Mouse (Mus musculus) lung, embryonic 14.5 days (tissue): Measurements from ENCODE around the gene Mfsd12. TPM values are rescaled to one million over a fixed set of nuclear protein-coding genes. Genes with fewer than 3 reads are reported as not detected.
A peak's percentile ranks its signal among the peaks of the same experiment; 100 is the strongest.

ENCODE experiments used
- ATAC-seq: fragments of 200-750 bp; cut with Nextera tagmentation; 2 replicates; pipeline ENCODE4 v1.8.0; 2017; ENCODE audit warnings: mild to moderate bottlenecking, moderate TSS enrichment, moderate library complexity; ENCODE audit not compliant: insufficient read depth
- DNase-seq: peaks from one replicate; pipeline ENCODE4 v3.0.0-alpha.2; 2015
- H3K27ac ChIP-seq: fragments of 300-500 bp; sonication (generic); 2 replicates; pipeline ENCODE4 v1.5.1; 2014; ENCODE audit warnings: low read depth, mild to moderate bottlenecking, moderate library complexity
- H3K27me3 ChIP-seq: fragments of 300-500 bp; sonication (generic); 2 replicates; pipeline ENCODE4 v1.6.1; 2014; ENCODE audit warnings: low read length, control low read depth; ENCODE audit not compliant: insufficient read depth
- H3K36me3 ChIP-seq: fragments of 300-500 bp; sonication (generic); 2 replicates; pipeline ENCODE4 v1.6.1; 2014; ENCODE audit warnings: control low read depth; ENCODE audit not compliant: insufficient read depth
- H3K4me1 ChIP-seq: fragments of 300-500 bp; sonication (generic); 2 replicates; pipeline ENCODE4 v1.6.1; 2014; ENCODE audit warnings: antibody characterized with exemption, control low read depth; ENCODE audit not compliant: insufficient read depth
- H3K4me2 ChIP-seq: fragments of 300-500 bp; sonication (generic); 2 replicates; pipeline ENCODE4 v1.6.1; 2014; ENCODE audit warnings: mild to moderate bottlenecking
- H3K4me3 ChIP-seq: fragments of 300-500 bp; sonication (generic); 2 replicates; pipeline ENCODE4 v1.5.1; 2014; ENCODE audit warnings: low read depth, low read length
- H3K9ac ChIP-seq: fragments of 300-500 bp; sonication (generic); 2 replicates; pipeline ENCODE4 v1.6.1; 2014
- H3K9me3 ChIP-seq: fragments of 300-500 bp; sonication (generic); 2 replicates; pipeline ENCODE4 v1.6.1; 2016; ENCODE audit warnings: low read depth, low read length, control low read depth
- CTCF ChIP-seq: IDR thresholded peaks from 2 replicates; pipeline ENCODE4 v1.5.1; 2016; ENCODE audit warnings: antibody characterized with exemption, low read depth
- WGBS: fragments of 180-500 bp; shearing (Covaris S2); extraction: QIAGEN DNeasy Blood & Tissue Kit; methylation state at CpG from one replicate; pipeline ENCODE4 v1.1.7; 2014; 5-methylcytosine and 5-hydroxymethylcytosine counted together
- polyA plus RNA-seq: library from polyadenylated mRNA; unstranded; fragments of >200 nt; fragmentation: Nextera tagmentation; extraction: Ambion mirVana; gene quantifications from 2 replicates; pipeline ENCODE4 v1.2.1, GENCODE M21; 2014

The Mfsd12 gene
- polyA plus RNA-seq, 1 experiment from 2014 or later = 7.7 TPM

DNA sequence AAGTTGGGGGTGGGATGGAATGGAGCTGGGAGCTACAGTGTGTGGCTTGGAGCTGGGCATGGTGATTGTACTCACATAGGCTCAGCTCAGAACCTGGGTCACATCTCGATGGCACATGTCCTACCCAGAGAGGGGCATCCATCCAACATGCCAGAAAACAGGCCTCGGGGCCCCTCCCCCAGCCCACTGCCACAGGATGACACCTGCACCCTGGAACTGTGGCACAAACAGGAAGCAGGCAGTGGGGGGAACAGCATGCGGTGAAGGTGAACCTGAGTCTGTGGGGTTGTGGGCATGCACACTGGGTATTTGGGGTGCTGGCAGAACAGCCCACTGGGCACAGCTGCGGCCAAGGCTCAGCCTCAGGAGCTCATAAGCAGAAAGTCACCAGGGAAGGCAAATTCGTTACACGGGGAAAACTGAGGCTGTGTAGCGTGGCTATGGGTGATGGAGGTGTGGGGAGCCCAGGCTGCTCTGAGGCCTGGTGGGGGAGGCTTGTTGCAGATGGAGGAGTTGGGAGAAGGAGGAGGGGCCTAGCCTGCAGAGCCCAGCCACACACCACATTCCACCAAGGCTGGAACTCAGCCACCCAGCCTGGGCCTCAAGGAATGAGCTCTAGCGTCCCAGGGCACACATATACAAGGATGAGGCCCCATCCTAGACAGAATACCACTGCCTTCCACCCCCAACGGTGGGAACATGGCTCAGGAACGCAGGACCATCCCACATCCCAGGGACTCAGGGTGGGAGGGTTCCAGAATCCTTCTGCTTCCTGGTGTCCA is 27.9 kb upstream of the Mfsd12 start:
- peak; percentile 93 for DNase-seq
- 44% methylated on average over 10 of the region's 10 CpGs for WGBS
- no peaks in the 10 kb centered on the region for H3K9me3 ChIP-seq
- H3K27ac ChIP-seq = peak overlapping the region; percentile 95
- H3K4me1 ChIP-seq = peaks cover 30% of the 10 kb centered on the region
- peak overlapping the region; percentile 13; the same call in 1 of the 2 replicates for H3K9ac ChIP-seq
- no peak for TF ChIP-seq CTCF
- ATAC-seq = peak; percentile 81
- peaks cover 11% of the 10 kb centered on the region for H3K27me3 ChIP-seq
- peak overlapping the region; percentile 19 for H3K4me3 ChIP-seq
- peaks cover 27% of the 10 kb centered on the region for H3K36me3 ChIP-seq
- H3K4me2 ChIP-seq = peak overlapping the region; percentile 51

DNA sequence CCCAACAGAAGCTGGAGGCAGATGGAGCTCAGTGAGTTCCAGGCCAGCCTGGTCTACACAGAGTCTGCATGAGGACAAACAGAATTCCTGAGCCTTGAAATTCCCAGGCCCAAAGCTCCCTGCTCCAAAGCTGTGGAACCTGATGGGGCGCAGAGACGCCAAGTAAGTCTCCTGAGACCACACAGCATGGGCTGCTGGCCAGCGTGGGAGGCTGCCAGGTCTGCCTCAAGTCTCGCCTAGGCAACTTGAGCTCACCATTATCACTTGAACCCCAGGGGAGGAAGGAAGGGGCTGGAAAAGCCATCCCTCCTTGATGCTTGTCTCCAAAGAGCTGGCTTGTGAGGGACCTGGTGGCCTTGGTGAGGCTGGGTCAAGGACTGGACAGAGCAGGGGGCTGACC is 27.3 kb upstream of the Mfsd12 start:
- Histone ChIP-seq H3K9me3 (no peaks in the 10 kb centered on the region), H3K36me3 (peaks cover 21% of the 10 kb centered on the region), H3K4me3 (peak overlapping the region; percentile 19; the same call in 1 of the 2 replicates), H3K27me3 (peaks cover 11% of the 10 kb centered on the region), H3K4me1 (peaks cover 36% of the 10 kb centered on the region), H3K4me2 (peak overlapping the region; percentile 51), H3K27ac (peak overlapping the region; percentile 95), H3K9ac (peak overlapping the region; percentile 13; the same call in 1 of the 2 replicates)
- DNase-seq (peak; percentile 54), ATAC-seq (peak; percentile 9; the same call in 1 of the 2 replicates)
- WGBS = 57% methylated on average over 4 of the region's 4 CpGs
- TF ChIP-seq CTCF = no peak

DNA sequence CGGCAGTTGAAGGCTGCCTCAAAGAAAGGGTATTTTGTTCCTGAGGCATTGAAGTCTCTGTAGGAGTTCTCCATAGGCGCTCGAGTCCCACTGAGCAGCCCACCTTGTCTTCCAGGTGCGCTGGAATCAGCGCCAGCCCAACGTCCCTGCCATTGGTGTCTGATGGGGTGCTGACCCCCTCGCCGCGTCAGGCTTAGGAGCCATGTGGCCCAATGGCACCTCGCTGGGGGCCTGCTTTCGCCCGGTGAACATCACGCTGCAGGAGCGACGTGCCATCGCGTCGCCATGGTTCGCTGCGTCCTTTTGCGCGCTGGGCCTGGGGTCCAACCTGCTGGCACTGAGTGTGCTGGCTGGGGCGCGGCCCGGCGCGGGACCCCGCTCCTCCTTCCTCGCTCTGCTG is 25.0 kb upstream of the Mfsd12 start:
- ATAC-seq (no peak), DNase-seq (no peak)
- no peaks in the 10 kb centered on the region for H3K36me3 ChIP-seq
- peak overlapping the region; percentile 46 for H3K4me2 ChIP-seq
- H3K4me1 ChIP-seq = peaks cover 41% of the 10 kb centered on the region
- 24% methylated on average over 29 of the region's 29 CpGs for WGBS
- no peaks in the 10 kb centered on the region for H3K9me3 ChIP-seq
- no peak overlapping the region for H3K9ac ChIP-seq
- peaks cover 11% of the 10 kb centered on the region for H3K27me3 ChIP-seq
- no peak for TF ChIP-seq CTCF
- H3K27ac ChIP-seq = no peak overlapping the region
- peak overlapping the region; percentile 8; the same call in 1 of the 2 replicates for H3K4me3 ChIP-seq

DNA sequence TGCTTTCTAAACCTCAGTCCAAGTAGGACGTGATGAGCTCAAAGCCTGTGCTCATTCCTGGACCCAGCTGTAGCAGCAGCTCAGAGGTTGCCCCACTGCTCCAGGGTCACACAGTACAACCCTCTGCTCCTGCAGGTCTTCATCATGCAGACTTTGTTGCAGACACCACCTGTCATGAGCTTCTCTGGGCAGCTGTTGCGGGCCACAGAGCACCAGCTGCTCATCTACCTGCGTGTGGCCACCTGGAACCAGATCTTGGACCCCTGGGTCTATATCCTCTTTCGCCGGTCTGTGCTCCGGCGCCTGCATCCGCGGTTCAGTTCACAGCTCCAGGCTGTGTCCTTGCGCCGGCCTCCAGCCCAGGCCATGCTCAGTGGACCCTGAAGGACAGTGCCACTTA is 23.0 kb upstream of the Mfsd12 start:
- Histone ChIP-seq H3K4me3 (no peak overlapping the region), H3K27ac (peak overlapping the region; percentile 96; the same call in 1 of the 2 replicates), H3K4me2 (no peak overlapping the region), H3K9ac (no peak overlapping the region), H3K9me3 (no peaks in the 10 kb centered on the region), H3K4me1 (peaks cover 29% of the 10 kb centered on the region), H3K27me3 (peaks cover 11% of the 10 kb centered on the region), H3K36me3 (no peaks in the 10 kb centered on the region)
- no peak for ATAC-seq
- no peak for DNase-seq
- 73% methylated on average over 11 of the region's 11 CpGs for WGBS
- TF ChIP-seq CTCF = no peak

DNA sequence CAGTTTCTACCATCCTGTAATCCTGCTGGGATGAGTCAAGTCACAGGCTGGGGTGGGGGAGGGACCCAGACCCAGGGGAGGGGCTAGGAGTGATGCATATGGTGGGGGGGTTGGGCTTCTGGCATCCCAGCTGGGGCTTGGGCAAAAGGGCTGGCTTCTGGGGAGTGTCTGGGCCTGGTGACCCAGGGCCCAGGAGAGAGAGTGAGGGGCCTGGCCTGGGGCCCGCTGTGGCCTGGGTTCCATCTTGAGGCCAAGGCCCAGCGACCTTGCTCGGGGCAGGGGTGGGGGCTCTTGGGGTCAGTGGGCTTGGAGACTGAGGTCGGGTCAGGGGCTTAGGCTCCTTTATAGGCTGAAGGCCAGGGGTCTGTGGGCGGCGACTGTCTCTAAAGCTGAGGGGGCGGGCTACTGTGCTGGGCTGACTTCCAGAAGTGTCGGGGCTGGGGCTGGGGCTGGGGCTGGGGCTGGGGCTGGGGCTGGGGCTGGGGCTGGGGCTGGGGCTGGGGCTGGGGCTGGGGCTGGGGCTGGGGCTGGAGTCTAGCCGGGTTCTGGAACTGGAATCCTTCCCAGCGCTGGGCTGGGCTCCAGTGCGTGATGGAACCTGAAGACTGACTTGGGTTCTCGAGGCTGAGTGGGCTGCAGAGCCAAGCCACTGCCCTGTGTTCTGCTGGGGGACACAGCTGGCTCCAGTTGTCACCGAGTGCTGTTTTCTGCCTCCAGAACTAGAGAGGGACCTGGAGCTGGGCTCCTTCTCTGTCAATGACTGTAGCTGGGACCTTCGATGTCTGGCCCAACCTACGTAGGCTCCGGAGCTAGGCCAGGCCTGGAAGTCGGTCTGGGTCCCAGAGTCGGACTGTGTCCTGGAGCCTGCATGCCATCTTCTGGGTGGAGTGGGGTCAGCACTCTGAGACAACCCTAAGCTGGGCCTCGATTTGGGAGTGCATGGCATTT is 21.6 kb upstream of the Mfsd12 start:
- no peaks in the 10 kb centered on the region for H3K9me3 ChIP-seq
- H3K27me3 ChIP-seq = peaks cover 11% of the 10 kb centered on the region
- ATAC-seq (peak; percentile 78), DNase-seq (peak; percentile 87)
- peak overlapping the region; percentile 96 for H3K27ac ChIP-seq
- peak overlapping the region; percentile 23; the same call in 1 of the 2 replicates for H3K9ac ChIP-seq
- no peak overlapping the region for H3K4me3 ChIP-seq
- H3K4me2 ChIP-seq = peak overlapping the region; percentile 46
- TF ChIP-seq CTCF = no peak
- 33% methylated on average over 19 of the region's 19 CpGs for WGBS
- H3K36me3 ChIP-seq = no peaks in the 10 kb centered on the region
- H3K4me1 ChIP-seq = peaks cover 19% of the 10 kb centered on the region; the same call in 1 of the 2 replicates

DNA sequence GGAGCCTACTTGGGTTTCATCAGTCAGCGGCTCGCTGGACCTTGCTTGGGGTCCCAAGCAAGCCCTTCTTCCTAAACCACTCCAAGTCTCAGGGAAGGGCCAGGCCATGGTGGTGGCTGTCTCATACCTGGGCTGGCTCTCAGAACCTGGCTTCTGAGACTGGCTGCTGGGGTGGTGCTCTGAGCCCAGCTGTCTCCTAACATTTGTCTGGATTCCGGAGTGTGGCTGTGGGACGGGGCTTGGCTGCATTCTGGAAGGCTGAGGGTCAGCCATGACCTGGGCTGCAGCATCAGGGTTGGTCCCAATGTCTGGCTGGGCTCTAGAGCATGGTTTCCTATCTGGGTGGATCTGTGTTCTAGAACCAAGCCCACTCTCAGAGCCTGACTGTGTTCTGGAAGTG is 20.7 kb upstream of the Mfsd12 start:
- no peak for ATAC-seq
- 90% methylated on average over 4 of the region's 4 CpGs for WGBS

More for the DNA sequence above, 20.7 kb upstream of the Mfsd12 start:
- Histone ChIP-seq H3K27ac (peak overlapping the region; percentile 96), H3K4me3 (no peak overlapping the region), H3K27me3 (peaks cover 17% of the 10 kb centered on the region), H3K9me3 (no peaks in the 10 kb centered on the region), H3K36me3 (no peaks in the 10 kb centered on the region), H3K4me1 (peaks cover 16% of the 10 kb centered on the region; the same call in 1 of the 2 replicates), H3K4me2 (peak overlapping the region; percentile 42), H3K9ac (peak overlapping the region; percentile 8; the same call in 1 of the 2 replicates)
- TF ChIP-seq CTCF = no peak
- DNase-seq = no peak
